Mouse (Mus musculus) adrenal gland, postnatal 4 days (tissue): ENCODE results near the gene Gm14137. TPM values are rescaled to one million over a fixed set of nuclear protein-coding genes. Genes with fewer than 3 reads are reported as not detected.

Experiments used
- total RNA-seq, 2 experiments: library from RNA; stranded (reverse); gene quantifications; 2 replicates each; pipeline ENCODE4 v1.2.3; 2021

Gene Gm14137
- total RNA-seq, 2 experiments from 2014 or later = 0.25 to 0.34 TPM

Other genes starting within 250 kb of the Gm14137 start
- 10 to 100 TPM; 23.0 to 24.5 TPM for gene Chst14, start 248.0 kb upstream of the Gm14137 start, total RNA-seq
- gene Ccdc32, start 145.1 kb upstream of the Gm14137 start, total RNA-seq = 10 to 100 TPM; 20.0 to 20.2 TPM
- 1 to 10 TPM; 8.6 to 8.7 TPM for gene Rpusd2, start 139.7 kb upstream of the Gm14137 start, total RNA-seq
- 10 to 100 TPM; 11.6 to 13.5 TPM for gene Knl1, start 127.4 kb upstream of the Gm14137 start, total RNA-seq
- 10 to 100 TPM; 13.5 to 17.3 TPM for gene Rad51, start 61.7 kb upstream of the Gm14137 start, total RNA-seq
- gene Rmdn3, start 17.5 kb upstream of the Gm14137 start, total RNA-seq = 10 to 100 TPM; 40.5 to 42.5 TPM
- gene Gchfr, start 6.7 kb upstream of the Gm14137 start, total RNA-seq = 10 to 100 TPM in 1 of 2 experiments, 1 to 10 TPM in 1; 7.2 to 16.8 TPM
- 10 to 100 TPM; 38.8 to 43.2 TPM for gene Zfyve19, start 34.1 kb downstream of the Gm14137 start, total RNA-seq
- 10 to 100 TPM; 24.4 to 26.0 TPM for gene Dnajc17, start 34.3 kb downstream of the Gm14137 start, total RNA-seq
- gene Ppp1r14d, start 55.4 kb downstream of the Gm14137 start, total RNA-seq = not detected
- gene Spint1, start 62.9 kb downstream of the Gm14137 start, total RNA-seq = 10 to 100 TPM in 1 of 2 experiments, 1 to 10 TPM in 1; 8.2 to 17.6 TPM
- gene Rhov, start 96.8 kb downstream of the Gm14137 start, total RNA-seq = under 1 TPM; 0.62 to 0.76 TPM
- 10 to 100 TPM; 24.3 to 24.4 TPM for gene Vps18, start 114.2 kb downstream of the Gm14137 start, total RNA-seq
- gene Dll4, start 151.3 kb downstream of the Gm14137 start, total RNA-seq = 10 to 100 TPM; 13.8 to 15.0 TPM
- gene Chac1, start 176.7 kb downstream of the Gm14137 start, total RNA-seq = 1 to 10 TPM; 1.3 to 2.0 TPM